Comparison of ENCODE assay signal across 8 mouse cellular contexts in genomic region chr14:27115275-27115660, GRCm38 (mm10). TPM values are rescaled to one million over a fixed set of nuclear protein-coding genes. Genes with fewer than 3 reads are reported as not detected.
DNase-seq lines count a peak whose midpoint lies in the region; ATAC-seq lines count a peak whose summit lies in the region.

No protein-coding gene starts in this region.

- H3K4me2 ChIP-seq in forebrain, embryonic 11.5 days (ENCODE audit: low read depth, low read length, severe bottlenecking) = peak overlapping the region; percentile 99
- peak overlapping the region; percentile 100 for H3K4me2 ChIP-seq in hindbrain, embryonic 16.5 days (ENCODE audit: low read length)
- peak overlapping the region; percentile 73 for H3K4me2 ChIP-seq in liver, embryonic 15.5 days

- H3K36me3 ChIP-seq in forebrain, embryonic 11.5 days (ENCODE audit: control insufficient read depth, insufficient read depth, low read length) = no peaks in the 10 kb centered on the region
- H3K36me3 ChIP-seq in hindbrain, embryonic 16.5 days (ENCODE audit: control insufficient read depth, insufficient read depth, low read length) = no peaks in the 10 kb centered on the region
- H3K36me3 ChIP-seq in liver, embryonic 15.5 days (replicated peaks) = no peaks in the 10 kb centered on the region

- peaks cover 5% of the 10 kb centered on the region for H3K4me1 ChIP-seq in forebrain, embryonic 11.5 days (replicated peaks; ENCODE audit: control insufficient read depth, insufficient read depth, low read length)
- H3K4me1 ChIP-seq in hindbrain, embryonic 16.5 days (ENCODE audit: control insufficient read depth, insufficient read depth, low read depth, low read length) = peaks cover 10% of the 10 kb centered on the region
- H3K4me1 ChIP-seq in liver, embryonic 15.5 days (replicated peaks) = no peaks in the 10 kb centered on the region; the same call in 1 of the 2 replicates

- no peaks in the 10 kb centered on the region for H3K9me3 ChIP-seq in forebrain, embryonic 11.5 days (ENCODE audit: control insufficient read depth, low read length)
- H3K9me3 ChIP-seq in hindbrain, embryonic 16.5 days (ENCODE audit: control insufficient read depth, low read length) = no peaks in the 10 kb centered on the region
- no peaks in the 10 kb centered on the region for H3K9me3 ChIP-seq in liver, embryonic 15.5 days (replicated peaks)

- no peak overlapping the region; the same call in 1 of the 2 replicates for H3K9ac ChIP-seq in forebrain, embryonic 11.5 days (ENCODE audit: low read length)
- H3K9ac ChIP-seq in hindbrain, embryonic 16.5 days (ENCODE audit: low read depth, low read length) = no peak overlapping the region; the same call in 1 of the 2 replicates
- H3K9ac ChIP-seq in liver, embryonic 15.5 days = no peak overlapping the region; the same call in 1 of the 2 replicates

- peaks cover 20% of the 10 kb centered on the region for H3K27me3 ChIP-seq in forebrain, embryonic 11.5 days (ENCODE audit: control insufficient read depth, insufficient read depth, low read length)
- peaks cover 19% of the 10 kb centered on the region for H3K27me3 ChIP-seq in hindbrain, embryonic 16.5 days (replicated peaks; ENCODE audit: control insufficient read depth, insufficient read depth, low read length)
- peaks cover 31% of the 10 kb centered on the region for H3K27me3 ChIP-seq in liver, embryonic 15.5 days

- peak; percentile 40 for DNase-seq in adrenal gland, postnatal 10 days
- no peak for DNase-seq in adrenal gland, postnatal 25 days
- DNase-seq in forebrain, embryonic 11.5 days (ENCODE audit: low spot score) = no peak
- DNase-seq in testis, postnatal 10 days (ENCODE audit: low spot score) = peak; percentile 65
- DNase-seq in thymus, postnatal 0 days (ENCODE audit: low spot score) = no peak
- DNase-seq in cerebellum, postnatal 10 days = no peak

- no peak overlapping the region for H3K27ac ChIP-seq in forebrain, embryonic 11.5 days (ENCODE audit: low read depth, low read length)
- no peak overlapping the region for H3K27ac ChIP-seq in hindbrain, embryonic 16.5 days (ENCODE audit: low read depth, low read length)
- no peak overlapping the region for H3K27ac ChIP-seq in liver, embryonic 15.5 days (replicated peaks)

- WGBS in forebrain, embryonic 11.5 days = 18% methylated on average over 11 of the region's 11 CpGs
- 18% methylated on average over 11 of the region's 11 CpGs for WGBS in hindbrain, embryonic 16.5 days
- 20% methylated on average over 11 of the region's 11 CpGs for WGBS in liver, embryonic 15.5 days (ENCODE audit: insufficient replicate concordance)

- H3K4me3 ChIP-seq in forebrain, embryonic 11.5 days (ENCODE audit: low read depth, low read length) = peak overlapping the region; percentile 52
- peak overlapping the region; percentile 57 for H3K4me3 ChIP-seq in hindbrain, embryonic 16.5 days (ENCODE audit: low read length)
- H3K4me3 ChIP-seq in liver, embryonic 15.5 days (replicated peaks) = peak overlapping the region; percentile 52

- ATAC-seq in forebrain, embryonic 11.5 days (replicated peaks; ENCODE audit: low FRiP score) = no peak
- no peak for ATAC-seq in hindbrain, embryonic 16.5 days
- ATAC-seq in liver, embryonic 15.5 days (ENCODE audit: insufficient read depth) = no peak

RNA-seq across cellular contexts. Expression of gene Arhgef3, which starts 0.6 kb away (rescaled TPM):
- 10 to 100 TPM; 36.5 to 37.3 TPM for total RNA-seq in adrenal gland, postnatal 10 days (2021)
- 37.1 and 47.8 TPM in 2 replicates for total RNA-seq in adrenal gland, postnatal 25 days (2021)
- 2.3 and 2.9 TPM in 2 replicates for polyA plus RNA-seq in forebrain, embryonic 11.5 days (2014; fragmentation: Nextera tagmentation; extraction: Ambion mirVana)
- 16.0 and 18.4 TPM in 2 replicates for polyA plus RNA-seq in hindbrain, embryonic 16.5 days (2015; fragmentation: Nextera tagmentation; extraction: Ambion mirVana)
- polyA plus RNA-seq in liver, embryonic 15.5 days (2015; fragmentation: Nextera tagmentation; extraction: Ambion mirVana) = 6.6 and 8.2 TPM in 2 replicates
- 24.1 and 24.2 TPM in 2 replicates for polyA plus RNA-seq in thymus, postnatal 0 days (2015; fragmentation: Nextera tagmentation; extraction: Ambion mirVana)

Comparison
In these comparisons a context has a peak if more than half of its experiments do, and no peak if none do; other contexts are left out.
1. DNase-seq: peak in adrenal gland, postnatal 10 days (single experiment) and testis, postnatal 10 days (single experiment); none in adrenal gland, postnatal 25 days (single experiment), forebrain, embryonic 11.5 days (single experiment), thymus, postnatal 0 days (single experiment) and cerebellum, postnatal 10 days (0 of 2).
2. Peak in every context shown above with its lines, with median percentiles within 50 percentile points of each other: H3K4me2 ChIP-seq and H3K4me3 ChIP-seq.